Mouse (Mus musculus) heart, postnatal 36 days (tissue): ENCODE results near the gene Brap. TPM values are rescaled to one million over a fixed set of nuclear protein-coding genes. Genes with fewer than 3 reads are reported as not detected.
"Not testable (repeated sequence)": the region's sequence is repeated elsewhere in the genome, so short reads cannot be mapped to it uniquely, and the experiment has no call there.

Experiments used
- DNase-seq, 2 experiments: peaks; one replicate each; pipeline ENCODE4 v3.0.0; 2021 to 2022
- intact Hi-C: fragments of 180-260 bp; cut with DNase I; formaldehyde crosslinking; loops from one replicate; pipeline ENCODE4 v1.15.1; 2025
- total RNA-seq, 2 experiments: library from RNA; stranded (reverse); gene quantifications; 2 replicates each; pipeline ENCODE4 v1.2.3; 2021

The Brap gene
- 10 to 100 TPM; 29.8 to 31.9 TPM for total RNA-seq

GRCm38 (mm10) chr5:121660059-121660896, at the start of gene Brap, which contains the start of gene Acad10:
Gene Brap (plus strand): TSS chr5:121660563.
Gene Acad10 (minus strand): TSS chr5:121660514.
- intact Hi-C loops = loop anchor here (2.0 to 5.0 kb wide), 2 partner anchors 51 to 182 kb away; partner anchors contain the start of gene Atxn2
- peak; percentile 95 to 98 for DNase-seq

- DNase-seq = no peak
- intact Hi-C loops = loop anchor here (1.0 kb wide), 1 partner anchor 43 kb away; no protein-coding TSS in a partner anchor
These were observed 48.3 kb upstream of the Brap start for GRCm38 (mm10) chr5:121612036-121612435.

GRCm38 (mm10) chr5:121614921-121615320, 45.4 kb upstream of the Brap start:
- intact Hi-C loops = loop anchor here (5.0 kb wide), 1 partner anchor 237 kb away; no protein-coding TSS in a partner anchor
- not testable (repeated sequence) for DNase-seq

- DNase-seq = peak; percentile 87 to 88
- intact Hi-C loops = loop anchor here (5.0 kb wide), 1 partner anchor 233 kb away; no protein-coding TSS in a partner anchor
These were observed 41.5 kb upstream of the Brap start, which contains the start of gene Acad12 for GRCm38 (mm10) chr5:121618592-121619513. Gene Acad12 (minus strand): TSS chr5:121618938.

- intact Hi-C loops = loop anchor here (1.0 kb wide), 1 partner anchor 56 kb away; no protein-coding TSS in a partner anchor
- DNase-seq = no peak
These were observed 39.3 kb upstream of the Brap start for GRCm38 (mm10) chr5:121621102-121621501.

- intact Hi-C loops = no loop called here
- DNase-seq = no peak
These were observed 37.1 kb upstream of the Brap start for GRCm38 (mm10) chr5:121623241-121623640.

GRCm38 (mm10) chr5:121627871-121628270, 32.5 kb upstream of the Brap start:
- DNase-seq = peak; percentile 71 to 83
- intact Hi-C loops = no loop called here

- not testable (repeated sequence) for DNase-seq
- intact Hi-C loops = loop anchor here (2.0 kb wide), 1 partner anchor 24 kb away; no protein-coding TSS in a partner anchor
These were observed 29.2 kb upstream of the Brap start for GRCm38 (mm10) chr5:121631106-121631647.

- intact Hi-C loops = no loop called here
- DNase-seq = no peak
These were observed 27.6 kb upstream of the Brap start for GRCm38 (mm10) chr5:121632804-121633203.

- intact Hi-C loops = no loop called here
- DNase-seq = no peak
These were observed 25.7 kb upstream of the Brap start for GRCm38 (mm10) chr5:121634668-121635067.

- no peak for DNase-seq
- intact Hi-C loops = no loop called here
These were observed 23.1 kb upstream of the Brap start for GRCm38 (mm10) chr5:121637296-121637695.

GRCm38 (mm10) chr5:121639601-121640000, 20.8 kb upstream of the Brap start:
- intact Hi-C loops = no loop called here
- DNase-seq = no peak

GRCm38 (mm10) chr5:121649134-121649533, 11.2 kb upstream of the Brap start:
- intact Hi-C loops = no loop called here
- no peak for DNase-seq

GRCm38 (mm10) chr5:121654526-121654925, 5.8 kb upstream of the Brap start:
- no peak for DNase-seq

GRCm38 (mm10) chr5:121656866-121657265, 3.5 kb upstream of the Brap start:
- intact Hi-C loops = not testable (repeated sequence)
- DNase-seq = peak; percentile 13 to 19

More at GRCm38 (mm10) chr5:121654526-121654925, 5.8 kb upstream of the Brap start:
- intact Hi-C loops = no loop called here

GRCm38 (mm10) chr5:121657656-121658055, 2.7 kb upstream of the Brap start:
- DNase-seq, intact Hi-C loops: not testable (repeated sequence)

GRCm38 (mm10) chr5:121660897-121661254, 513 bp downstream of the Brap start:
- DNase-seq = peak in 1 of 2 experiments; percentile 20
- intact Hi-C loops = loop anchor here (2.0 to 5.0 kb wide), 2 partner anchors 50 to 181 kb away; partner anchors contain the start of gene Atxn2

GRCm38 (mm10) chr5:121661494-121661893, 1.1 kb downstream of the Brap start:
- intact Hi-C loops = loop anchor here (2.0 to 5.0 kb wide), 2 partner anchors 49 to 181 kb away; partner anchors contain the start of gene Atxn2
- no peak for DNase-seq

GRCm38 (mm10) chr5:121663456-121663855, 3.1 kb downstream of the Brap start:
- DNase-seq = no peak
- intact Hi-C loops = loop anchor here (5.0 kb wide), 1 partner anchor 179 kb away; no protein-coding TSS in a partner anchor

GRCm38 (mm10) chr5:121664078-121664477, 3.7 kb downstream of the Brap start:
- intact Hi-C loops = loop anchor here (5.0 kb wide), 1 partner anchor 178 kb away; no protein-coding TSS in a partner anchor
- DNase-seq = no peak
